Mouse (Mus musculus) stomach, postnatal 0 days (tissue): ENCODE results near the gene Col6a6. TPM values are rescaled to one million over a fixed set of nuclear protein-coding genes. Genes with fewer than 3 reads are reported as not detected.
"Not testable (repeated sequence)": the region's sequence is repeated elsewhere in the genome, so short reads cannot be mapped to it uniquely, and the experiment has no call there.

Experiments
- ATAC-seq: fragments of 200-750 bp; cut with Nextera tagmentation; 2 replicates; pipeline ENCODE4 v1.8.0; 2017; ENCODE audit not compliant: low FRiP score, low TSS enrichment
- DNase-seq: peaks from one replicate; pipeline ENCODE4 v3.0.0-alpha.2; 2016; ENCODE audit warnings: low spot score
- H3K27ac ChIP-seq: fragments of 300-500 bp; sonication (generic); replicated peaks from 2 replicates; pipeline ENCODE4 v1.5.1; 2014; ENCODE audit warnings: mild to moderate bottlenecking, control low read depth
- H3K27me3 ChIP-seq: fragments of 300-500 bp; sonication (generic); 2 replicates; pipeline ENCODE4 v1.6.1; 2014; ENCODE audit warnings: low read length; ENCODE audit not compliant: control insufficient read depth, insufficient read depth
- H3K36me3 ChIP-seq: fragments of 300-500 bp; sonication (generic); 2 replicates; pipeline ENCODE4 v1.6.1; 2014; ENCODE audit warnings: low read length, mixed read lengths; ENCODE audit not compliant: control insufficient read depth, insufficient read depth
- H3K4me1 ChIP-seq: fragments of 300-500 bp; sonication (generic); replicated peaks from 2 replicates; pipeline ENCODE4 v1.6.1; 2014; ENCODE audit warnings: antibody characterized with exemption; ENCODE audit not compliant: control insufficient read depth, insufficient read depth
- H3K4me2 ChIP-seq: fragments of 300-500 bp; sonication (generic); replicated peaks from 2 replicates; pipeline ENCODE4 v1.6.1; 2014; ENCODE audit warnings: low read depth, mild to moderate bottlenecking, control low read depth, moderate library complexity
- H3K4me3 ChIP-seq: fragments of 300-500 bp; sonication (generic); 2 replicates; pipeline ENCODE4 v1.5.1; 2014; ENCODE audit warnings: low read depth, low read length, control low read depth
- H3K9ac ChIP-seq: fragments of 300-500 bp; sonication (generic); 2 replicates; pipeline ENCODE4 v1.6.1; 2014; ENCODE audit warnings: mild to moderate bottlenecking, low read length, control low read depth, mixed read lengths
- H3K9me3 ChIP-seq: fragments of 300-500 bp; sonication (generic); 2 replicates; pipeline ENCODE4 v1.6.1; 2016; ENCODE audit warnings: low read length; ENCODE audit not compliant: control insufficient read depth
- CTCF ChIP-seq: IDR thresholded peaks from 2 replicates; pipeline ENCODE4 v1.5.1; 2016; ENCODE audit warnings: antibody characterized with exemption, low read depth, mild to moderate bottlenecking, moderate library complexity
- EP300 ChIP-seq: optimal IDR thresholded peaks from 2 replicates; pipeline ENCODE3; 2016; ENCODE audit warnings: antibody characterized with exemption
- WGBS: fragments of 180-500 bp; shearing (Covaris S2); extraction: QIAGEN DNeasy Blood & Tissue Kit; methylation state at CpG from one replicate; pipeline ENCODE4 v1.1.7; 2014; 5-methylcytosine and 5-hydroxymethylcytosine counted together
- polyA plus RNA-seq: library from polyadenylated mRNA; unstranded; fragments of >200 nt; fragmentation: Nextera tagmentation; extraction: Ambion mirVana; gene quantifications from 2 replicates; pipeline ENCODE4 v1.2.1, GENCODE M21; 2015

The Col6a6 gene
- polyA plus RNA-seq, 1 experiment from 2014 or later = 0.18 TPM

DNA sequence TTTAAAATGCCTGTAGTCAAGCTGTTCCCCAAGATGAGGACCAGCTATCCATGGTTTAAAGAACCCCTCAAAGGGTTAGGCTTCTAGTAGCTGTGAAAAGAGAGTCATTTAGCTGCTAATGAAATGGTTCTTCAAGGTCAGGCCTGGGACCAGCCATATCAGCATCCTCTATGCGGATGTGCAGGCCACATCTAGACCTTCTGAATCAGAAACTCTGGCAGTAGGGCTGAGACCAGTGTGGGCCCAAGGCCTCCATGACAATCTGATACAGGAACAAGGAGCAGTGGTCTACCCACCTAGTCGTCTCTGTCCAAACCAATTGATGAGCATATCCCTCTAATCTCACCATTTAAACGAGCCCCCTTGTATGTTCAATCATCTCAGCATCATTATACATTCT lies 23.1 kb upstream of the Col6a6 start:
- no peak overlapping the region for H3K27ac ChIP-seq
- TF ChIP-seq CTCF (no peak), EP300 (no peak)
- H3K27me3 ChIP-seq = no peaks in the 10 kb centered on the region
- H3K9ac ChIP-seq = no peak overlapping the region
- no peaks in the 10 kb centered on the region for H3K9me3 ChIP-seq
- H3K4me3 ChIP-seq = no peak overlapping the region
- DNase-seq (no peak), ATAC-seq (no peak)
- H3K4me2 ChIP-seq = no peak overlapping the region
- no peaks in the 10 kb centered on the region for H3K36me3 ChIP-seq
- WGBS = 85% methylated on average over 3 of the region's 3 CpGs
- H3K4me1 ChIP-seq = no peaks in the 10 kb centered on the region

- Histone ChIP-seq H3K4me3 (no peak overlapping the region), H3K27me3 (no peaks in the 10 kb centered on the region), H3K36me3 (no peaks in the 10 kb centered on the region), H3K9me3 (no peaks in the 10 kb centered on the region), H3K27ac (no peak overlapping the region), H3K9ac (no peak overlapping the region), H3K4me2 (no peak overlapping the region), H3K4me1 (no peaks in the 10 kb centered on the region)
- ATAC-seq = no peak
- TF ChIP-seq EP300 (no peak), CTCF (no peak)
- WGBS = 79% methylated on average over 4 of the region's 4 CpGs
- no peak for DNase-seq
These were observed 20.4 kb upstream of the Col6a6 start for GRCm38 (mm10) chr9:105848396-105848795.

DNA sequence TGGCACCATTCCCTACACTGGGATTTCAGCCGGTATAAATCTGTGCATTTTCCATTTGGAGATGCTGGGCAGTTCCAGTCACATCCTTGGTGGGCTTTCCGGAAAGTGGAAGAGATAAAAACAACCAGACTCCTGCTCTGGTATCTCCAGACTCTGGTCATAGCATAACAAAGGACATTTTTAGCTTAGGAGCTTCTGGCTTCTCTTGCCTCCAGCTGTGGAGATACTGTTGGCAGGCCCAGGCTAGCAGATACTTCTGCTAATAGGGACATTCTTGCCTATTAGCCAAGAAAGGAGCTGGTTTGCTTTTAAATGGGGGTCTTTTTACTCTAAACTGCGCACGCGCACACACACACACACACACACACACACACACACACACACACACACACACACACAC lies 19.3 kb upstream of the Col6a6 start:
- WGBS = 87% methylated on average over 5 of the region's 5 CpGs
- no peak overlapping the region for H3K9ac ChIP-seq
- no peak overlapping the region for H3K4me3 ChIP-seq
- H3K27ac ChIP-seq = no peak overlapping the region
- H3K27me3 ChIP-seq = no peaks in the 10 kb centered on the region
- TF ChIP-seq EP300 = no peak
- TF ChIP-seq CTCF = no peak
- DNase-seq (no peak), ATAC-seq (no peak)
- no peaks in the 10 kb centered on the region for H3K4me1 ChIP-seq
- H3K4me2 ChIP-seq = no peak overlapping the region
- H3K36me3 ChIP-seq = no peaks in the 10 kb centered on the region
- H3K9me3 ChIP-seq = no peaks in the 10 kb centered on the region

- 42% methylated on average over 5 of the region's 5 CpGs for WGBS
These were observed 13.4 kb upstream of the Col6a6 start for GRCm38 (mm10) chr9:105841386-105841785.

DNA sequence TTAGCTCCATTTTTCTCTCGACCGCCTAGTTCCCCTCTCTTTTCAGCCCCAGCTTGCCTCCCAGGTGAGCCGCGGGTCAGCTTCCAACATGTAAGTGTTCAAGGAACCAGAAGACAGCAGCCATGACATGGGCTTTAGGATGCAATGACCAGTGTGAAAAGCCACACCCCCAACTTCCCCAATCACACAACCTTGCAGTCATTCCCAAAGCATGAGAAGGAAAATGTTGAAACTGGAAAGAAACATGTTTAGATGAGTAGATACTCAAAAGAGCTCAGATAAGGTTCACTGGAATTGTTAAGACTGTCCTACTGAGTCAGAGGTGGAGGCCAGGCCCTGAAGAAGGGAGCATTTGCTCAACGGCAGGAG lies 11.2 kb upstream of the Col6a6 start:
- Histone ChIP-seq H3K27me3 (no peaks in the 10 kb centered on the region), H3K4me1 (no peaks in the 10 kb centered on the region), H3K9me3 (no peaks in the 10 kb centered on the region), H3K36me3 (no peaks in the 10 kb centered on the region), H3K27ac (no peak overlapping the region), H3K9ac (no peak overlapping the region), H3K4me2 (no peak overlapping the region), H3K4me3 (no peak overlapping the region)
- TF ChIP-seq EP300 (no peak), CTCF (no peak)
- 84% methylated on average over 5 of the region's 5 CpGs for WGBS
- no peak for ATAC-seq
- DNase-seq = no peak

More at GRCm38 (mm10) chr9:105841386-105841785, 13.4 kb upstream of the Col6a6 start:
- not testable (repeated sequence) for ATAC-seq, H3K9me3 ChIP-seq, H3K4me3 ChIP-seq, H3K27me3 ChIP-seq, DNase-seq, H3K9ac ChIP-seq, H3K4me1 ChIP-seq, H3K36me3 ChIP-seq, H3K27ac ChIP-seq, H3K4me2 ChIP-seq

DNA sequence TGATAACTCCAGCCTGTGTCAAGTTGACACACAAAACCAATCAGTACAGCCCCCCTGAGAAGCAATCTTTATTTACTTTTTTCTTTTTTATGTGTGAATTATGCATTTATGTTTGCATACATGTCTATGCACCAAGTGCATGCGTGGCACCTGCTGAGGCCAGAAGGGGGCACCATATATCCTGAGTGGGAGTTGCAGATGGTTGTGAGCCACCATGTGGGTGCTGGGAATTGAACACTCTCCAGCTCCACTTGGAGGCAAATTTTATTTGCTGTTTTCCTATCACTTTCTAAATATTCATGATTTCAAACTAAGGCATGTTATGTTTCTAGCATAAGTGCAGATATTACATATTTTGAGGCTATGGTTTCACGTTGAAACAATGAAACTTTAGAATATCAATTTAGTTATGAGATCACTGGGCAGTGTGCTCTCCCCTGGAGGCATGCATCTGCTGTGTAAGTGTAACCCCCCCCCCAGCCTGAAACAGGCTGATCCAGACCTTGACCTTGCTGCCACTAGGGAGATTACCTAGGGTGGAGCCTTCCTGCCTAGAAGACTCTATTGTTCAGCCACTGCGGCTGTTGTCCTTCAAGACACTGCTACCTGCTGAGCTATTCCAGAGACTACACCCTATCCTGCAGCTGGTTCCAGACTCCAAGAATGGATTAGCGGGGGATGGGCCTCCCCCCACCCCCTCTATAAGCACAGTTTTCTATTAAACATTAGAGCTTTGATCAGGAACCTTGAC lies 10.6 kb upstream of the Col6a6 start:
- no peaks in the 10 kb centered on the region for H3K9me3 ChIP-seq
- DNase-seq (no peak), ATAC-seq (no peak)
- no peak for TF ChIP-seq CTCF
- TF ChIP-seq EP300 = no peak
- H3K4me2 ChIP-seq = no peak overlapping the region
- no peaks in the 10 kb centered on the region for H3K4me1 ChIP-seq
- no peak overlapping the region for H3K27ac ChIP-seq
- H3K36me3 ChIP-seq = no peaks in the 10 kb centered on the region
- 81% methylated on average over 4 of the region's 4 CpGs for WGBS
- no peak overlapping the region for H3K4me3 ChIP-seq
- no peaks in the 10 kb centered on the region for H3K27me3 ChIP-seq
- H3K9ac ChIP-seq = no peak overlapping the region
